Mouse (Mus musculus) liver, embryonic 14 days (tissue): ENCODE data around the gene Uaca. TPM values are rescaled to one million over a fixed set of nuclear protein-coding genes. Genes with fewer than 3 reads are reported as not detected.

Experiments
- polyA plus RNA-seq: library from polyadenylated mRNA; depleted of rRNA; stranded (reverse); fragments of >200 nt; gene quantifications from 2 replicates; pipeline ENCODE4 v1.2.3, GENCODE M21; 2012; rRNA removed

The Uaca gene
- 1.8 and 2.2 TPM in 2 replicates for polyA plus RNA-seq

GRCm38 (mm10) chr9:60794210-60794840 lies at the start of gene Uaca:
Gene Uaca, plus strand, starts transcription at chr9:60794542.

Other genes starting within 250 kb of the Uaca start
- 0.71 and 0.87 TPM in 2 replicates for gene Lrrc49, start 106.4 kb upstream of the Uaca start, polyA plus RNA-seq
- 0.02 and 0.05 TPM in 2 replicates for gene Larp6, start 81.6 kb upstream of the Uaca start, polyA plus RNA-seq